Mouse (Mus musculus): ENCODE measurements around the gene Clec11a.
"Not testable (repeated sequence)": the region's sequence is repeated elsewhere in the genome, so short reads cannot be mapped to it uniquely, and the experiment has no call there.

Clec11a gene

DNA sequence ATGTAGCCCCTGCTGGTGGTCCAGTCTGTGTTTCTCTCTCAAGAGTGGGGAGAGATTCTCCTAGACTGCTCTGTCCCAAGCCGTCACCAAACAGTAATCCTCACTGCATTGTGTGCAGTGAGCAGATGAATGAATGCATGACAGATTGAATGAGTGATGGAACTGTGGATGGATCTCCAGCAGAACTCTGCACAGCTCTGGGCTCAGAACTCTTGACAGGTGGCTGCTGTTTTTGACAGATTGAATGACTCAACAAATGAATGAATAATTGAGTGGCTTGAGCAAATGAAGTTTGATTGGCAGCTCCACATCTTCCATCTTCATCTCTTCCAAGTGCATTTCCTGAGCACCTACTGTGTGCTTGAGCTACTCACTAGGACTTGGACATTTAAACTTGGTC lies 15.6 kb upstream of the Clec11a start:
- no peak for DNase-seq (ENCODE audit: low read depth)

DNA sequence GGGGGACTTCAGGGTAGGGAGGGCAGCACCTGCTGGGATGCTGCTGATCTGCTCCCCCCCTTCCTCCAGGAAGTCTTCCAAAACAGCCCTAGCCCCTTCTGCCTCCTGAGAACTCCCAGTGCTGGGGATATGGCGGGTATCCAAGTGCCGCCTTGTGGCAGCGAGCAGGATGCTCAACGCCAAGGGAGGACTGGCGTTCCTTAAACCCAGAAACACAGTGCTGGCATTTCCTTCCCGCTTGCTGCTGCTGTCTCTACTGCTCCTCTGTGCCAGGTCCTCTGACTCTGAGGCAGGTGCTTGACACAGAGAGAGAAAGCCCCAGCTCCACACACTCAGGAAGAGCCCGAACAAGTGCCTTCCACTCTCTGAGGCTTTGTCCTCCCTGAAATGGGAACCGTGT lies 14.2 kb upstream of the Clec11a start:
- no peak for DNase-seq (ENCODE audit: low read depth)

DNA sequence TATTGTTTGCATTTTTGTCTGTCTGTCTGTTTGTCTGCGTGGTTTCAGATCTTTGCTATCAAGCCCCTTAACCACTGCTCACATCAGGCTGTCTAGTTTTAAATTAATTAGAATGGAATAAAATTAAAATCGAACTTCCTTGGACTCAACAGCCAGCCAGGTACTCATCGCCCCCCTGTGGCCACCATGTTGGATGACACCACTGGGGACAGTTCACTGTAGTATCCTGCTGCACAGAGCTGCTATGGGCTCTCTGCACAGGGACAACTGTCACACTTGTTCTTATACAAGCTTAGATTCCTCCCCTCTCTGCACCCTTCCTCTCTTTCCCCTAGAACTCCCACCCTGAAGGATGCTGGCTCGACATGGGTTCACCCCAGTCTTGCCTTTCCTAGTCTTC lies 11.2 kb upstream of the Clec11a start:
- no peak for DNase-seq (ENCODE audit: low read depth)

DNA sequence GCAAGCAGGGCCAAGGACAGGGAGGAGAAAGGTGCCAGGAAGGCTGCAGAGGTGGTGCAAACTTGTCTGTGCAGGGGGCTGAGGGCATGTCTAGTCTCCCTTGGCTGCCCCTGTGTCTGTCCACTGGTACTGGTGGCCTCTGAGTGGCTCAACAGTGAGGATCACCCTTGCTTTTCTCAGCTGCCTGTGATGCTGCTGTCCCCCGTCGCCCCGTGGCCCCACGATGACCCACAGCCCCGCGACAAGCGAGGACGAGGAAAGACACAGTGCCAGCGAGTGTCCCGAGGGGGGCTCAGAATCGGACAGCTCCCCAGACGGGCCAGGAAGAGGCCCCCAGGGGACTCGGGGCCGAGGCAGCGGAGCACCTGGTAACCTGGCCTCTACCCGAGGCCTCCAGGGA lies 5.8 kb upstream of the Clec11a start:
- DNase-seq (ENCODE audit: low read depth): no peak

DNA sequence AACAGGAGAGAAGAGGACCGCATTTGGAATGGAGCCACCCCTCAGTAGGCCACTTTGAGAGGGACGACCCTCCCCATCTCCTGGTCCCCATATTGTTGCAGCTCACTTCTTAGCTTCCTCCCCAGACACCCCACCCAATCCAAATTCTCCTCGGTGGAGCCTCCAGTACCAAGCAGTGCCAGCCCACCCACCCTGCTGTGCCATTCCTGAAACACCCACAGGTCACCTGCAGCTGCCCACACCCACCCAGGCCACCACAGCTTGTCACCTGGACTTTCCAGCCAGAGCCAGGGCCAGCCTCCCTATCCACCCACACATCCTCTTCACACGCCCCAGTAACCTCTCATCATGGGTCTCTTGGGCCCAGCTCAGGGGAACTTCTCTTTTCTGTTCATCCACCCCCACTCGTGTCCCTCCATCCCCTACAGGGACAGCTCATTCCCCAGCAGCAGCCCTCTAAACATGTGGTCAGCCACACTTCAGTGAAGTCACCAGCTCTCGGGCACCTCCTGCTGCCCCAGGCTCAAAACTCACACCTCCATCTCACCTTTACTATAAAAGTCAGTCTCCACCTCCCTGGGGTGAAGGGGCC lies 5.1 kb upstream of the Clec11a start:
- DNase-seq (ENCODE audit: low read depth): no peak

DNA sequence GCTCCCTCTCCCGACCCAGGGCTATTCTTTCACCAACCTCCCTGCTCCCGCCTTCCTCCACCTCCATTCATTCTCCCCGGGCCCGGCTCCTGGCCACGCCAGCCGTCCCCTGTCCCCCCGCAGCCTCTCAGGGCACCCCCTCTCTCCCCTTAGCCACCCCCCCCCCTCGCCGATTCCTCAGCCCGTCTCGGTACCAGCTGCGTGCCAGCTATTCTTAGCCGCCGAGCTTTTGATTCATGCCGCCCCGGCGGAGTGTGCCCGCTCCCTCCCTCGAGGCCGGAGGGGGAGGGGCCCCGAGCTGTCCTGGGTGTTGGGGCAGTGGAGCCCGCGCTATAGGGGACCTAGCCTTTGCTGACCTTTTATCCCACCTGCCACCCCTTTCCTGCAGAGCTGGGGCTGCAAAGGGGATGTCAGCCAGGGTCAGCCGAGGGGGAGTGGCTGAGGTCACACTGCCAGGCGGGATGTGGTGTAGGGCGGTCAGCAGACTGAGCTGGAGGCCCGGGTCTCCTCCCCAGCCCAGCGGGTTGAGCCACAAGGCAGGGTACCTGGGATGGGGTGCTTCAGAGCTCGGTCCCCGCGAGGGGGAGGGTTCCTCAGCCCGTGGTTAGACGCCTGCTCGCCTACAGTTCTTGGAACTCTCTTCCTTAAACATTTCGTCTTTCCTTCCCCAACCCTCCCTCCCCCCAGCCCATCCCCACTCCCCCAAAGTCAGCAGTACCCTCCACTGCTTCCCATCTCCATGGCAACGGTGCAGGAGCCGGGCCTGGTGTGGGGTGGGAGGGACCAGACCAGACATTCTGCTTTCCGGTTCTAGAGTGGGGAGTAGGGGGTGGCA lies 4.4 kb upstream of the Clec11a start:
- DNase-seq (ENCODE audit: low read depth): no peak

DNA sequence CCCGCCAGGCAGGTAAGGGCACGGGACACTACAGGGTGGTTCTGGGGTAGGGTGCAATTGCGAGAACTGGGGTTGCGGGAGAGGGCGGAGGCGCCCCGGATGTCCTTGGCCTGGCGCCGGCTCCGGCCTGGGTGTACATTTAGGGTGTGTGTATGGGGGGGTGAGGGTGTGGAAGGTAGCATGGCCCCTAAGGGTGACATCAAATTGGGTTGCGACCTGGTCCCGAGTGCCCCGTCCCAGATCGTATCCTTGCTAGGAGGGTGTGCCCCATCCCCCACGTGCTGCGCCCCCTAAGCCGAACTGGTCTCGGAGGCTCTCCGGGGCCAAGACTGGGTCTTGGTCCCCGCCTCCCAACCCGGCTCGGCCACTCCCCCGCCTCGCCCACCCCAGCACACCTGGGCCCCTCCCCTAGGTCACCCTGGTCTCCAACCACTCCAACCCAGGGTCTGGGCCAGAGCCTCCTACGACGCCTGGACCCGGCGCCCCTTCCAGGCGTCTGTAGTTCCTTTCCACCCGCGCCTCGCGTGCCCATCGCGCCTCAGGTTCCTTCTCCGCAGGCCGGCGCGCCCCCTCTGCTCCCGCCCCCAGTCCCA lies 3.7 kb upstream of the Clec11a start:
- DNase-seq (ENCODE audit: low read depth): no peak

DNA sequence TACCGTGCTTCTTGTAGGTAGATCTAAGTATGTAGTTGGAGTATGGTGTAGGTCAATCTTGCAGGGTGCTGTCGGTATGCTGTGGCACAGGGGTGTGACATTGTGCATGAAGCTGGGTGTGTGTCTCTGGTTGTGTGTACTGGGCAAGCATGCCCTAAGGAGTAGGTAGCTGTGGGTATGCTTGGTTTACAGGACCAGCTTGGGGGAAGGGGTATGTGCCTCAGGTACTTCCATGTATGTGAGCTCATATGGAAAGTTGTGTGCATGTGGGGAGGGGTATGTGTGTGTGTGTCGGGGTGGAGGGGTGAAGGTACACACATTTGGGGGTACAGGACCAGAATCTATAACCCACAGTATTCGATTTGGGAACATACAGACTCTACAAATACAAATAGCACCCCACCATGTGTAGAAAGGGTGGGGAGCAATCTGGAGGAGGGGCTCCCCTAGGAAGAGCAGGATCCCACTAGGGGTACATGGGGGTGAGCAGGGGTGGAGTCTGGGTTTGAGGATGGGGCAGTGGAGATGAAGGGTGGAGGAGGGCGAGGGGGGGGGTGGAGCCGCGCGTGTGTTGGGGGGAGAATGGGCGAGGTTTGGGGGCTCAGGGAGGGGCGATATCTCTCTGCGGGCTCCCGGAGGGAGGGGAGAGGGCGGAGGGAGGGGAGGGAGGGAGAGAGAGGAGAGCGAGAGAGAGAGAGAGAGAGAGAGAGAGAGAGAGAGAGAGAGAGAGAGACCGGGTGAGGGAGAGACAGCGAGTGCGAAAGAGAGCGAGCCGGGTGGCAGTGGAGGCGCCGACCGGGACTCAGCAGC lies 3.0 kb upstream of the Clec11a start, which contains the start of gene Shank1:
Gene Shank1 (plus strand): TSS at position 779 of the 810 bp plus-strand sequence.
- no peak for DNase-seq (ENCODE audit: low read depth)

DNA sequence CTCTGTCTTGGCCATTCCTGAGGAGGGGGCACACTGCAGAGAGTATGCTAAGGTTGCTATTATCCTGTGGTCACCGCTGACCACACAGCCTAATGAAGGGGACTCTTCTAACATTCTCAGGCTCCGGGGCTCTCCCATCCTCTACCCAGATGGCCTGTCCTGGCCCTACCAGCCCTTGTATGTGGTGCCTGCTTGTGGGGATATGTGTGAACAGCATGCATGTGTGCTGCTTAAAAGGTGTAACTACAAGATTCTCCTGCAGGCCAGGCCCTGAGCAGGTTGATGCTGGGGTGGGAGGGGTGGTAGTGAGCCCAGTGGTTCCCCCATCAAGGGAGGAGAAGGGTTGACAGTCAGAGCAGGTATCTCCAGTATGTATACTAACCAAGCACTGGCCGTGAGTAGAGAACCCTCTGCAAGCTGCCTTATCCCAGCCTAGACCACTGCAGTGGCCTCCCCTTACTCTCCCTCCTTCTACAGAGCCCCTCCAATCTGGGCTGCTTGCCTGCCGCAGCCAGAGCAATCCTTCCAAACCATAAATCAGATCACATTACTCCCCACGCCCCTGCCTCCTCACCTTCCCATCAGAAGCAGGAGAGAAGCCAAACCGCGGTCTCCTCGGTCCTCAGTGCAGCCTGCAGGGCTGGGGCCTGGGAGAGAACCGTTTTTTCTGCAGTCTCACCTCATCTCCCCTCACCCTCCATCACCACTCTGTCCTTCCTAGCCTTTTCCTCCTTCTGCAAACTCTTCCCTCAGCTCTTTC lies 739 bp upstream of the Clec11a start:
- no peak for DNase-seq (ENCODE audit: low read depth)

DNA sequence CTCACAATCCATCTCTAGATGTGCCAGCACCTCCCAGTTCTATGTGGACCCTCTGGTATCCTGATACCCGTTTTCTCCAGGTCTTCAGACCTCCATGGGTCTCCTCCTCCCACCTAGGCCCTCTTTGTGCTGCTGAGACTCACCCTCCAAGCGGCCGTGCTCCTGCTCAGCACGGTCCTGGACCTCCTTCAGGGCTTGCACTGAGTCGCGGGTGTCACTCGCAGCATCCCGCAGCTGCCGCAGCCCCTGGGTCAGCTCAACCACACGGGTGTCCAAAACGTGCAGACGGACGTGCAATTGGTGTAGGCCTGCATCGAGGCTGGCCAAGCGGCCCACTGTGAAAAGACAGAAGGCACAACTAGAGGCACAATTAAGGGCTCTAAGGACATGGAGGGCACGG lies 1.0 kb downstream of the Clec11a start:
- DNase-seq (ENCODE audit: low read depth): no peak

DNA sequence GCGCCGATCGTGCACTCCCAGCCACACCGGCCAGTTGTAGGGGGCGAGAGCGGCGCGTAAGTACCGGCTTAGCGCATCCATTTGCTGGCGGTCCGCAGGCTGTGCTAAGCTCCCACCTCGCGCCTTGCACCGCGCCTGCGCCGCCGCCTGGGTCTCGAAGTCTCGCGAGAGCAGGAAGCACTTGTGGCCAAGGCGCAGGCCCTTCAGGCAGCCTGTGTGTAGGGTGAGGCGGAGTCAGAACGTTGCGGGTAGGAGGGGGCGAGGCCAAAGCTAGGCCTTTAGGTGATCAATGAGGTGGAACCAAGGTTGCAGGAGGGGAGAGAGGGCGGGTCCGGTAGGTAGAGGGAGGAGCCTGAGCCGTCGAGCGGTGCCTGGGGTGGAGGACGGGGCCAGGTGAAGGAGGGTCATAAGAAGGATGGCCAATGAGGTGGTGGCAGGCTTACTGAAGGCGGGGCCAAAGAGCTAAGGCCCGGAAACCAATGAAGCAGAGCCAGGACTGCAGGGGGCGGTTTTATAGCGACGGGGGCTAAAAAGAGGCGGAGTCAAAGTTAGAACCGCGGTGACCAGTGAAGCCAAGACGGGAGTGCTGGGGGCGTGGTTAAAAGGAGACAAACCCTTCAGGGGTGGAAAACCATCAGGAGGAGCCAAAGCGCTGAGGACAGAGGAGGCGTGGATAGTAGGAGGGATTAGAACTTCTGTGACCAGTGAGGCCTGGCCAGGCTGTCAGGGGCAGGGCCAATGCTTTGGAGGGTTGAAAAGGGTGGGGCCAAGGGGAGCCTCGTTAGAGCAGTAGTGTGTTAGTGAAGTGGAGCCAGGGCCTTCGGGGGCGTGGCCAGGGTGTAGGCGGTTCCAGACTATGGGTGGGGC lies 1.7 kb downstream of the Clec11a start:
- DNase-seq (ENCODE audit: low read depth): peak; percentile 90

DNA sequence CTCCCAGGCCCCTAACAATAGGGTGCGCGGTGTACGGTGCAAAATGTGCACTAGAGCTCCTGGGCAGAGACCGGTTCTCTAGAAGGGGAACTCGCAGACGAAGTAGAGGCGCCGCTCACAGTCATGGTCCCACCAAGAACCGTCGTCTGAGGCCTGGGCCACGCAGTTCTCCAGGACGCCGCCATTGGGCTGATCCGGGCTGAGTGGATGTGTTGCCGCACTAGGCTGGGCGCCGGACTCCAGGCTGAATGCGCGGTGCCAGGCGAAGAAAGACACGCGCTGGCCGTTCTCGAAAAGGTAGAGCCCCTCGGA lies 2.3 kb downstream of the Clec11a start:
- peak; percentile 13 for DNase-seq (ENCODE audit: low read depth)

DNA sequence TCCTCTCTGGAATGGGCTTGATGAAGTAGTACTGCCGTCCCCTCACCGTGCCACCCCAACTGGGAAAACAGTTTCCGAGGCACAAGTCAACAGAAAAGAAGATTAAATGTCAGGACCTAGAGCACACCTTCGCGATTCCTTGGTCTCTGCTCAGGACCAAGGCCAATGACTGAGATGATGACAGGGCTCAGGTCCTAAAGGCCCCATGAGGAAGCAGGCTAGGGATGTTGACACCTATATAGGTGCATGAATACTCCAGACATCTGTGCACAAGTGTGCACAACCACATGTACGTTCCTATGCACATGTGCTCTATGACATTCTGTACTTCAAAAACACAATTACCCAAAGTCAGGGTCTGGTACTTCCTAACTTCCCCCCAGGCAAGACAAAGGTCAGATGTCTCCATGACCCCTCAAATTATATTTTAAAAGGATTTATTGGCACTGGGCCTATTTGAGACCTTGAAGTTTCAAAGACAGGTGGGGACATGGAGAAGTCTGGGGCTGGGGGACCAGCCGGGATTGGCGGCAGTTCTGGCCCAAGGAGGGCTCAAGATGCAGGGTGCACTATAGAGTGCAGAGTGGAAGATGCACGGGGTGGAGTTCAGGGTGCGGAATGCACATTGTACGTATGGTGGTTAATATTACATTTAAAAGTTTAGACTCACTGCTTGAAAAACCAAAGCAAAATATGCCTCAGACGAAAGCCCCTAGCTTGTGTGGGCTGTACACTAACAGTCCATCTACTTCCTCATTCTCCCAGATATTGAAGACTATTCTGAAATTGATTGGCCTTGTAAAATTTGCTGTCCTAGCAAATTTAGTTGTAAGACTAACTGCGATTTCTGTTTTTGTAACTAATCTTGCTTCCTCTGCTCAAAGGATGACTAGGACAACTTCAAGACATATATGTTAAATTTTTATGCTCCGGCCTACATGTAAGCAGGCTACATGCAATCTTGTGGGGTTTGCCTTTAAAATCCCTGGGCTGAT lies 3.1 kb downstream of the Clec11a start:
- DNase-seq (ENCODE audit: low read depth): no peak

DNA sequence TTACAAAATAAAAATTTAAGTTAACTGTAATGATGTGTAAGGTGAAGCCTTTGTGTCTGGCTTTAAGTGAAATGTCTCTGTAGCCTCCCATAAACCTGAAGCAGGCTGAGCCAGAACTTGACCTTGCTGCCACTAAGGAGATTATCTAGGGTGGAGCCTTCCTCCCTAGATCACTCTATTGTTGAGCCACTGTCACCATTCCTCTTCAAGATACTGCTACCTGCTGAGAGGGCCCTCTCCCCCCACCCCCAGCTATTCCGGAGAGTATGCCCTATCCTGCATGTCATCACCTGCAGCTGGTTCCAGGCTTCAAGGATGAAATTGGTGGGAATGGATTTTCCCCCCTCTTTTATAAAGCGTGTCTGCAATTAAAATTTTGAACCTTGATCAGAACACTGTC lies 9.2 kb downstream of the Clec11a start:
- DNase-seq (ENCODE audit: low read depth): not testable (repeated sequence)

DNA sequence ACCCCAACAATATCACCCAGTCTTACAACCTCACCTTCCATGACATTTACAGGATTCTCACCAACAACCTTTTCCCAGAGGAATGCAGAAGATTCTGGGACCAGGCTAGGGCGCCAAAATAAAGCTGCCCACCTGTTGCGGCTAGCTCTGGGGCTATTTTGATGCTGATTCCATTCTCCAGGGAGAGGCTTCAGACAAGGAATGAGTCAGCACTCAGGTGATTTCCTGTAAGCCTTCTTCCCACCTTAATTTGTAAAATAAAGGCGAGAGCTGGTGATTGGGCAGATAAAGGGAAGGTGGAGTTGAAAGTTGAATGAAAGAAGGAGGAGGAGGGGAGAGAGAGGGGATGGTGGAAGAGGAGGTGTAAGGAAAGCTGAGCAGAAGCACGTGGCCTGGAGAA lies 15.3 kb downstream of the Clec11a start:
- no peak for DNase-seq (ENCODE audit: low read depth)

DNA sequence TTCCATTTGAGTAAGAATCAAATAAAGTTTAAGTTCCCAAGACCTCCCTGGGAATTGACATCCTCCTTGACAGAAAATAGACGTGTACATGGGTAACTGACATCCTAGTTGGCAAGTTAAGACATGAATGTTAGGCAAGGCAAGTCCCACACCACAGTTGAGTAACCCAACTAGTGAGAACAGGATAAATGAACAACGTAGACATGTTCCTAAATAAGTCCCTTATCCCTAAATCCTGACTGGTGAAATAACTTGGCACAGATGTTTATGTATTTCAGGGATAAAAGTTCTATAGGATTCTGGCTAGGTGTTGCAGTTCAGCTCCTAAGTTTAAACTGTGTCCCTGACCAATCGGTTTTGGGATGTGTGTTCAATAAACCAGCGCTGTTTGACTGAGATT lies 15.7 kb downstream of the Clec11a start:
- DNase-seq (ENCODE audit: low read depth): no peak

DNA sequence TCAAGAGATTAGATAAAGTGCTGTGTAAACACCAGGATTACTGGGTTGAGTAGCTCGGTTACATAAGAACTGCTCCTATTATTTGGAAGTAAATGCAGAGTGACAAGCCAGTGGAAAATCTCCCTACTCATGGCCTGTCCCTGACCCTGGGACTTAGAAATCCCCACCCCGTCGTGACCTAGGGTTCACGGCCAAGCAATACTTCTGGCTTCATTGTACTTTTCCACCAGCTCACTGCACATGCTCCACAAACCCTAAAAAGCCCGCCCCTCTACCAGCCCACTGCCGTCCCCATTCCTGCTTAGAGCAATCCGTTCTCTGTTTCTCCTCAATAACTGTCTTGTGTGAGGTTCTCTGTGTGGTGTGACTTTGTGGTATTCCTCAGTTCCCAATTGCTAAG lies 18.9 kb downstream of the Clec11a start:
- DNase-seq (ENCODE audit: low read depth): no peak

DNA sequence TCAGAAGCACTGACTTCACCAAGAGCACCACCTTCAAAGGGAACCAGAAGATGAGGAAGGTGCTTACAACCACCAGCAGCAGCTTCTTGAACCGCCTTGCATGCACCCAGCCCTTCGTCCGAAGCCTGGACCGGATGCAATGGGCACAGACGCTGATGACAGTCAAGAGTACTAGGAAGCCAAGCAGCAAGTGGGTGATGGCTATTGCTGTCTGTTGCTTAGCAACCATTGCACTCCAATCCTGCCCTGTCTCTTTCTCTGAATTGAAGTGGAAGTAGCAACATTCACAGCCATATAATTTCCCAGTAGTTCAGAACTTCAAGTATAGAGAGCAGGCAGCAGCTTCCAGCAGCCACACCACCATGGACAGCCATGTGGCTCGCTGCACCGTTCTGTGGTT lies 25.1 kb downstream of the Clec11a start:
- DNase-seq (ENCODE audit: low read depth): no peak

DNA sequence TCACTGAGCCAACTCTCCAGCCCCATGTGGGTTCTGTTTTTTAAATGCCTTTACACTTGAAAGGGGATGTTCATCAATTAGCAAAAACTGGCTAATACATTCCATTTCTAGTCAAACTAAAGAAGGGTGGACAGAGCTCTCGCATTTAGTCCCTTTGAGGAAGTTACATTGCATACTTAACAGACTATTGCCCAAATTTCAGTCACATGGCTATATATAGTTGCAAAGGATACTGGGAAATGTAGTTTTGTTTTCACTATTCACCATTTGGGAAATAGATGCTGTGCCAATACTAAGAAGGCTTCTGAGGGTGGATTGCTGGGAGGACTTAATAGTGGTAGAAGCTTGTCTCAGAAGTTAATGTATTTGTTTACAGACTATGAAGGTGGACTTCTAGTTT lies 25.7 kb downstream of the Clec11a start:
- no peak for DNase-seq (ENCODE audit: low read depth)

DNA sequence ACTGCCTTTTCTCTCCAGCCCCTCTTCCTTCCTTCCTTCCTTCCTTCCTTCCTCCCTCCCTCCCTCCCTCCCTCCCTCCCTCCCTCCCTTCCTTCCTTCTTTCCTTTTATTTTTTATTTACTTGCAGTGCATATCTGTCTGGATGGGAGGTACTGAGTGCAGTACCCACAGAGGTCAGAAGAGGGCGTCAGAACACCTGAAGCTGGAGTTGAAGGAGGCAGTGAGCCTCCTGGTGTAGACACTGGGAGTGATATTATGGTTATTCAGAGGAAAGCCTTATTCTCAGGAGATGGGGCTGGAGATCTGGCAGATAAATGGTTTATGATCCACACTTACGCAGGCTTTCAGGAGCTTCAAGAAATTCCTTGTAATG lies 29.5 kb downstream of the Clec11a start:
- DNase-seq (ENCODE audit: low read depth): no peak
